Mouse (Mus musculus): Measurements from ENCODE around the gene Dlat.

Dlat gene

DNA sequence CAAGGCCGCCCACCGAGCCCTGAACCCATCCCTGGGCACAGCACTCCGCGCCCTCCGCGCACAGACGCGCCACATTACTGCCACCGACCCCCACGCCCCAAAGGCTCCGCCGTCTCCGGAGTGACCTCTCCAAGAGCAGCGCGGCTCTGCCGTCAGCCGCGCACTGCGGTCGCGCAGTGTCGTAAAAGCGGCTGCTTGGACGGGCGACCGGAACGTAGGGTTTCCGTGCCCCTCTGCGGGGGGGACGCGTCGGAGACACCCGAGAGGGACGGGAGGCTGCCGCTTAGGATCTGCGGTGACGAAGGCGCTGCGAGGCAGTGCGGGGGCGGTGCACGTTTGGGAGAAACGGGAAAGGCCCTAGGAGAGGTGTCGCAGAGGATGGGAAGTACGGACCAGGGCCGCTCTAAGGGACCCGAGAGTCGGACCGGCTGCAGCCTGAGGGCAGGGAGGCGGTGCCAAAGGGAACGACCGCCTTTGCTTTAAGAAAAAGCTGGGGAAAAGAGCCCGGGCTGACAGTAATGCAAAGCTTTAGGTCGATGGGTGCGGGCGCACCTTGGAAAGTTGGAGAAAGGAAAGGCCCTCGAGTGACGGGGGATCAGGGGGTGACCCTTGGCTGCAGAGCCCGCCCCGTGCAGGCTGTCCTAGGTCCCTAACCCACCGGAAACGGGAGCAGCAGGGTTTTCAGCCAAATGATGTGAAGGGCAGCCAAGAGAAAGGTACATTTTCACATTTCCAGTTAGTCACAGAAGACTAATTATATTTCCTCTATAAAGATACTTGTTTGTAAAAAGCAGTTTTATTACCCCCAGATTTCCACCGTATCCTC is at the start of gene Dlat:
Gene Dlat, minus strand, starts transcription at position 389 of the 826 bp plus-strand sequence.
- ATAC-seq (ENCODE audit: low TSS enrichment), result peak; percentile 85

DNA sequence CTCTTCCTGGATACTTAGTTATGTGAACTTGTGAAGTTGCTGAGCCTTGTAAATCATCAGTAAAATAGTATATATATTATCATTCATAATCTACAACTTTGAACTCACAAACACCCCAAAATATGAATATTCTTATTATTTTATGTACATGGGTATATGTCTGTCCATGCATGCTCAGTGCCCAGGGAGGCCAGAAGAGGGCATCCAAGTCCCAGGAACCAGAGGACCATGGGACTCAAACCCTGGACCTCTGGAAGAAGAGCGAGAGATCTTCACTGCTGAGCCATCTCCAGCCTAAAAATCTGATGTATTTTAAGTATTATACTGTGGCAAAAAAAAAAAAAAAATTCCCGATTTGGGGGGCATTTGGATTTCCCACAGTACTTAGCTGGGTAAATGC is 49.5 kb upstream of the Dlat start:
- no peak for ATAC-seq (ENCODE audit: low TSS enrichment)

GRCm38 (mm10) chr9:50704907-50705306 is 45.3 kb upstream of the Dlat start:
- ATAC-seq (ENCODE audit: low TSS enrichment), result no peak

- ATAC-seq (ENCODE audit: low TSS enrichment), result no peak
Measured at GRCm38 (mm10) chr9:50700921-50701691, 41.5 kb upstream of the Dlat start.

DNA sequence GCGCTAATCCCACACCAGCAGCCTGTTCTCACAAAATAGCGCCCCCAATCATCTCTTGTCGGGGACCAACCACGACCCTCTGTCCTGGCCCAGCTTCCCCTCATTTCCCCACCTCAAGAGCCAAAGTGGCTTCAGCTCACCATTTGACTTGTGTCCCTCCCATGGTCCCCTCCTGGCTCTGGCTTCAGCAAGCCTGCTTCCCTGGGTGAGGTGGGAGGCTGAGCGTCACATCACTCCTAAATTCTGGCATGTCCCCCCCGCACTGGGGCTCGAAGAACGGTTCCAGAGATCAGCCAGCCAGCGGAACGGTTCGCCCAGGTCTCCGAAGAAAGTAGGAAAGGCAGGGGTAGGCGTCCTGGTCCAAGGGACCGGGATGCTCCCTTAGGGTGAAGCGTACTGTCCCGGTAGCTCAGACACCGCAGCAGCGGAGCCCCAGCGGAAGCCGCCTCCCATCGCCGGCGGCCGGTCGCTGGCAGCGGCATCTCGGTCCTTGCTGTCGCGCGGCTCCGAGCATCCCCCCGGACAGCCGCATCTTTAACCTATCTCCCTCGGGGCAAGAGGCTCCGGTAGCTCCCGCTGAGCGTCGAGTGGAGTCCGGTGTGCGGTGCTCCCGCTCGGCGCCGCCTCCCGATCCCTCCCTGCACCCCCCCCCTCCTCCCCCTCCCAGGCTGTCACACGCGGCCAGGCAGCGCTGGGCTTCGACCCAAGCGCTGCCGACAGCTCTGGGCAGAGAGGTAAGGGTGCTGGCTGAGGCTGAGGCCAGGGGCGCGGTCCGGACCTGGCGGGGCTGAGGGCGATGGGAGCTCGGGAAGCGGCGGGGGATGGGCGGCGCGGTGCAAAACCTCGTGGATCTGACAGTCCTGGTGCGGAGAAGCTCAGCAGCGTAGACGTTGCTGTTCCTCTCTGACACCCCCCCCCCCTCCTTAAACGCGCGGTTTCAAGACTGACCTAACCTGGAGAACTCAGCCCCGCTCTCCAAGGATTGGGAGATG is 39.1 kb upstream of the Dlat start:
- peak; percentile 35 for ATAC-seq (ENCODE audit: low TSS enrichment)

GRCm38 (mm10) chr9:50697706-50698041 is 38.1 kb upstream of the Dlat start:
- peak; percentile 88 for ATAC-seq (ENCODE audit: low TSS enrichment)

DNA sequence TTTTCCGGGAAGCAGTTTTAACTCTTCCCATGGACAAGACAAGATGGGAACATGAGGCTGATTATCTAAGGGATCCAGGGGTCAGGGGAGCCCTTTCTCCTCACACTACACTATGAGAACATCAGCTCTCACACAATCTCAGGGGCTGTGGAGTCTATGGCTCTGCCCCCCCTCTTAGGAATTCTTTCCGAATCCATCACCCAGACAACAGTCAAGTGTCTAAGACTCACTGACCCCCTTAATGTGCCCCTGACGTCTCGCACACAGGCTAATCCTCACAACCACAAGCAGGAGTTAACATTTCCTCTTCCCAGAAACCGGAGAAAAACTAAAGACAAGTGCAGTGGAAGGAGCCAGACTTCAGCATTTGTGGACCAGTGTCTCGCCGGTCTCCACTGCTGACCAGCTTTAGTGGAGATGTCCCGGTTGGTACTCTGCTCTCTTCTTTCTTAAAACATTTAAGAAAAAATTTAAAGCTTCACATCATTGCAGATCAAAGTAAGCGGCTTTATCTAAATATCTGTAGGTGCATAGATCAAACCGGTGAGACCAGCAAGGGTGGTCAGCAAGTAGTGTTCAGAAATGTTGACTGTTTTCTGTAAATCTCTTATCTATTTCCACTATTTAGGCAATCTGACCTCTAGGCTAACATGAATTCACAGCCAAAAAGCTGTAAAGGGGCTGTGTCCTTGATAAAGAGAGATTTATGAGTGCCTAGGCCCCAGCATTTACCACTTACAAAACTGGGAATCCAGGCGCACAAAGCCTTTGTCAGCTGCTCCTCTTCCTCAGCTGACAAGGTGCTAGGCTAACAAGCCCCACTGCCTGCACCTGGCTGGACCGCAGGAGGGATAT is 37.5 kb upstream of the Dlat start:
- ATAC-seq (ENCODE audit: low TSS enrichment), result no peak

DNA sequence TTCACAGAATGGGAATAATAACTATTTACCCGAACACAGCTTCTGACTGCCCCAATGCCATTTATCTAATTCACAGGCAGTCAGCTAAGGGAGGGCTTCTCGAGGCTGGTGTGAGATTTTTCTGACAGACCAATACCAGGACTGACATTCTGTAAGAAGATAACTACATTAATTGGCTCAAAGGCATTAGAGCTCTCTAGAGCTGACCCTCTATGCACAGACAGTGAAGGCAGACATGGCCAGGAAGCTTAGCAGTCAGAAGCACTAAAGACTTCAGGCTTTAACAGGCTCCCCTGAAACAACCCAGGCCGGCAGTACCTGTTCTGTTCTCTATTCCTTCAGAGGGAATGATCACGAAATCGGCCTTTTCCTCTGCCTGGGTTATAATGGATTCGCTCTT is 35.6 kb upstream of the Dlat start:
- no peak for ATAC-seq (ENCODE audit: low TSS enrichment)

- ATAC-seq (ENCODE audit: low TSS enrichment), result no peak
Measured at GRCm38 (mm10) chr9:50693631-50694030, 34.1 kb upstream of the Dlat start.

GRCm38 (mm10) chr9:50692626-50693580 is 33.3 kb upstream of the Dlat start:
- no peak for ATAC-seq (ENCODE audit: low TSS enrichment)

- no peak for ATAC-seq (ENCODE audit: low TSS enrichment)
Measured at GRCm38 (mm10) chr9:50686866-50687652, 27.5 kb upstream of the Dlat start.

- ATAC-seq (ENCODE audit: low TSS enrichment), result no peak
Measured at GRCm38 (mm10) chr9:50681727-50682126, 22.1 kb upstream of the Dlat start.

DNA sequence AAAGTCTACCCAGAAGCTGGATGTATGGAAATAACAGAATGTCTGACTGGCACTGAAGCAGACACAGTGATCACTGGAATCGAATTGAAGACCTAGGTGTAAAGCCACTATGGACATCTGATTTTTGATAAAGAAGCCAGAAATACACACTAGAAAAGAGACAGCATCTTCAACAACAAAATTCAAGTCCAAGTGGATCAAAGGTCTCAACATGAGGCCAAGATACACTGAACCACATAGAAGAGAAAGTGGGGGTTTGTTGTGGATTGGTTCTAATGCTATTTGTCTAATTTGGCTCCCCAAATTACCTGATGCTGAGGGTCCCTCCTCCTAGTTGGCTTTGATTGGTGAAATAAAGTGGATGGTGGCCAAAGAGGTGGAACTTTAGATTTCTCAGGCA is 19.8 kb upstream of the Dlat start:
- no peak for ATAC-seq (ENCODE audit: low TSS enrichment)

DNA sequence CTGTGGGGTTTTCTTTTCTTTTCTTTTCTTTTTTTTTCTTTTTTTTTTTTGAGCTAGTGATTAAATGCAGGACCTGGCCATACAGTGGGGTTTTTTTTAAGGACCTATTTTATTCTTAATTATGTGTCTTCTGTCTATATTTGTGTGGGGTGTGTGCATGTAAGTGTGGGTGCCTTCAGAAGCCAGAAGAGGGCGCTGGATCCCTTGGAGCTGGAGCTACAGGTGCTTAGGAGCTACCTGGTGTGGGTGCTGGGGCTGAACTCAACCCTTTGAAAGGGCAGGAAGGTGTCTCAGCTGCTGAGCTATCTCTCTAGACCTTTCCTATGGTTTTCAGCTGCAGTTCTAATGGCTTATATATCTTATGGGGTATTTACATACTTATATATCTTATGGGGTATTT is 15.2 kb upstream of the Dlat start:
- no peak for ATAC-seq (ENCODE audit: low TSS enrichment)

GRCm38 (mm10) chr9:50670690-50671089 is 11.1 kb upstream of the Dlat start:
- ATAC-seq (ENCODE audit: low TSS enrichment), result 0 out of 2 replicates have a peak, but pooled peaks have one; percentile 65

GRCm38 (mm10) chr9:50667579-50668498 is 8.3 kb upstream of the Dlat start:
- ATAC-seq (ENCODE audit: low TSS enrichment), result no peak

DNA sequence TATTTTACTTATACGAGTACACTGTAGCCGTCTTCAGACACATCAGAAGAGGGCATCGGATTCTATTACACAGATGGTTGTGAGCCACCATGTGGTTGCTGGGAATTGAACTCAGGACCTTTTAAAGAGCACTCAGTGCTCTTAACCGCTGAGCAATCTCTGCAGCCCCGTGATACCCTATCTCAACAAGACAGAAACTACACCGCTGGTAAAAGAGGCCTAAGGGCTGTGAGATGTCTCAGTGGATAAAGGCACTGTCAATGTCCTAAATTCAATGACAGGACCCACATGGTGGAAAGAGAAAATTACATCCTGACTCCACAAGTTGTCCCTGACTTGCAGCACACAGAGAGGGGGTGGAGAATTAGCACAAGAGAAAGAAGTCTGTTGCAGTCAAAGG is 6.9 kb upstream of the Dlat start:
- no peak for ATAC-seq (ENCODE audit: low TSS enrichment)

DNA sequence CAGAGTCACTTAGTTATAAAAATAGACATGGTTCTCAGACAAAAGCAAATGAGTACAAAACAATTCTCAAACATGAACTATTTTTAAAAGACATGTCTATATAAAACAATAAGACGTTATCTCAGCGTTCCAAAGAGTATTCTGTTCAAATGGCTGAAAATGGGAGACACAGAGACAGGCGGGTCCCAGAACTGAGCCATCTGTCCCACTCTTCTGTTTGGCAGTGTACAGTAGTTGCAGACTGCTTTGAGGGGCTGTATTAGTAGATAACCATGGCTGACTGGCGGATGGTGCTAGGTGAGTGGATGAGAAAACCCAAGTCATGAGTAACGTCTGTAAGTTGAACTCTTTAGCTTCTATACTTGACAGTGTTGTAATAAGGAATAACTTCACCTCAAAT is 5.2 kb upstream of the Dlat start:
- no peak for ATAC-seq (ENCODE audit: low TSS enrichment)

Data from frontal cortex, adult (tissue).